Mouse (Mus musculus): ENCODE measurements at regions not wholly inside any gene's neighbourhood (a gene's known extent, or its start where the extent isn't known, plus 50 kb on each side); places are given as distances from the start of the nearest gene placed in this dataset.

- TF ChIP-seq CTCF (IDR thresholded peaks at IDR 0.05; ENCODE audit: low read depth, low read length): no peak
- TF ChIP-seq POLR2AphosphoS5 (IDR thresholded peaks at IDR 0.05; ENCODE audit: insufficient replicate concordance, low read depth, low read length): no peak
These were observed 171.6 kb upstream of the Dkk2 start for GRCm38 (mm10) chr3:131913534-131913933.

Measured in G1E (cell line).